Mouse (Mus musculus) adrenal gland, adult (tissue): ENCODE measurements around the gene 2300002M23Rik.

Experiments used
- DNase-seq, 2 experiments: peaks; one replicate each; pipeline ENCODE4 v3.0.0; 2022 to 2023; ENCODE audit warnings: low spot score in 1 of 2; ENCODE audit not compliant: inconsistent age in 2 of 2

The 2300002M23Rik gene

DNA sequence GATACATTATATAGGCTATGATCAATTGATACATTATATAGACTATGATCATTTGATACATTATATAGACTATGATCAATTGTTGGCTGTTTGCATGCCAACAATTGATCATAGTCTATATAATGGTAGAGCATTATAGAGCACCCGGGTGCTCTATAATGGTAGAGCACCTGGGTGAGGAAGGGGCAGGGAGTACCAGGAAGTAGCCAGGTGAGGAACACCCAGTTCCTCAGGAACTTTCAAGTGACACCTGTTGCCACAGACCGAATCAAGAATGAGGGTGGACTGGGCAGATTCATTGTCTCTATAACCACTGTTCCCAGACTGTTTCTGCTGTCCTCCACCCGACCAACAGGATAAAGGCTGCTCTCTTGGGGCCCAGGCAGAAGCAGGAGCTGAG is at the start of gene 2300002M23Rik:
Gene 2300002M23Rik, plus strand, starts transcription at position 301 of the 400 bp plus-strand sequence.
- DNase-seq, result no peak

DNA sequence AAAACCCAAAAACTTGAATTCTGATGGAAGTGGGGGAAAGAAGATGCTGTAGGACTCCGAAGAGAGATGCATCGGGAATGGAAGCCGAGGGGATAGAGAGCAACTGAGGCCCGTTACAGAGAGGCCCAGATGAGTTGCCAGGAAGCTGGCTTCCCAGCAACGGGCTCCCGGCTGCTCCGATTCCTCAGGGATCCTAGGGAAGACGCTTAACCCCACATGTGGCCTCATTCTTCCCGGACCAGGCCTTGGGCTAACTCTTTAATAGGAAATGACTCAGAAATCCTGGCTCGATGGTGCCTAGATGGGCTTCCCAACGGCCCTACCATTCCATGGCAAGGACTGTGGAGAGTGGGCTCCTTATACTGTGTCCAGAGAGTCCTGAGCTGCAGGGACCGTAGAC is 49.7 kb upstream of the 2300002M23Rik start:
- DNase-seq, result peak in 1 of 2 experiments; percentile 54

DNA sequence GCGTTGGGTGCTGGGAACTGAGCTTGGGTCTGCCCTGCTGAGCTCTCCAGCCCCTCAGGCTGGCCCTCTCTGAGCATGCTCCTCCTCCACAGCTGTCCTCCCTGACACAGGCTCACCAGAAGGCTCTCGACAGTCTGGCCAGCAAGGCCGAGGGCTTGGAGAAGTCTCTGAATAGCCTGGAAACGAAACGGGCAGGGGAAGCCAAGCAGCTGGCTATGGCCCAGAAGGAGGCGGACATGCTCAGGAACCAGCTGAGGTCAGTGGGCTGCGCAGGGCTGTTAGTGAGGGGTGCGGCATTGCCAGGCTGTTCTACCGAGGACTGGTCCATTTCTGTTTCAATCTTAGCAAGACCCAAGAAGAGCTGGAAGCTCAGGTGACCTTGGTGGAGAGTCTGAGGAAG is 42.9 kb upstream of the 2300002M23Rik start:
- DNase-seq, result no peak

DNA sequence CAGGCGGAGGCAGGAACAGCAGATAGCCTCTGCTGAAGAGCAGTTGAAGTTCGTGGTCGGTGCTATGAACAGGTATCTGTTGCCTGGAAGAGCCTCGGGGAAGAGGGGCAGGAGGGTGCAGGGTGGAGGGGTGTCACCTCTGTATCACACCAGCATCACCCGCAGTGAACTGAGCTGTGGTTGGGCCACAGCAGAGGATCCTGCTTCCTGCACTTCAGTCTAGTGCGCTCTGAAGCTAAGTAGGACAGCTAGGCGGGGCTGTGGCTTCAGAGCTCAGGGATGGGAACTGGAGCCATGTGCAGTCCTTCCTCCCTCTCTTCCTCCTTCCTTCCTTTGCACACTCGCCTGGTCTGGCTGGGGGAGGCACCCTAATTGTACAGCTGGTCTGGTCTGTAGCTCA is 40.6 kb upstream of the 2300002M23Rik start:
- DNase-seq, result no peak

DNA sequence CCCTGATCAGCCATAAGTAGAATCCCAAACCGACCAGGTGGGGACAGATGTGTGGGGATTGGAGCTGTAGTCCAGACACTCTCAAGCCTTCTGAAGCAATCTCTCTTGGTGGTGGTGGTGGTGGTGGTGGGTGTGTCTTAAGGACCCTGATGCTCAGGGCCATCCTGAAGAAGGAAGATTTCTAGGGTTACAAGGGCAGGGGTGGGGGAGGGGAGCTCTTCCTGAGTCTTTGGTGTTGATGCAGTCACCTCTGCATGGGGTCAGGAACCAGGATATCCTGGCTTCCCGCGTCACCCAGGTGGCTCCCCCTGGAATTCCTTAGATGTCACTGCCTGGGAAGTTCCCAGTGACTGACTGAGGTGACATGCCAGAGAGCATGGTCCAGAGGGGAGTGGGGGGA is 34.9 kb upstream of the 2300002M23Rik start:
- no peak for DNase-seq

DNA sequence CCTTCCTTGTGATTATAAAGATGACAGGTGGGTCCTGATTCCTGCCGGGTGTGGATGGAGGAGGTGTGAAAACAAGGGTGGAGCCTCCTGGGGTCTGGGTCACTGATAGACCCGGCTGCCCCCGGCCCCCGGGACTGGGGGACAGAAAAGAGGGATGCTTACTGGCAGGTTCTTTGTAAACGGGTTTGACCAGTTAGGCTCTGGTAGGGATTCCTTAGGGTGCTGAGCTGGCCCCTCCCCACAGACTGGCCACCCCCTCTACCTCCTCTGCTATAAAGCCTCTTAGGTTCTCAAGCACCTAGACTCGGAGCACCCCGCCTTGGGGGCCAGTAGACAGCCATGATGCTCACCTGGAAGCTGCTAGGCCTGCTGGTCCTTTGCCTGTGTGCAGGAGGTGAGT is 34.3 kb upstream of the 2300002M23Rik start, which contains the start of gene Psors1c2:
Gene Psors1c2, plus strand, starts transcription at position 301 of the 400 bp plus-strand sequence.
- DNase-seq, result no peak

DNA sequence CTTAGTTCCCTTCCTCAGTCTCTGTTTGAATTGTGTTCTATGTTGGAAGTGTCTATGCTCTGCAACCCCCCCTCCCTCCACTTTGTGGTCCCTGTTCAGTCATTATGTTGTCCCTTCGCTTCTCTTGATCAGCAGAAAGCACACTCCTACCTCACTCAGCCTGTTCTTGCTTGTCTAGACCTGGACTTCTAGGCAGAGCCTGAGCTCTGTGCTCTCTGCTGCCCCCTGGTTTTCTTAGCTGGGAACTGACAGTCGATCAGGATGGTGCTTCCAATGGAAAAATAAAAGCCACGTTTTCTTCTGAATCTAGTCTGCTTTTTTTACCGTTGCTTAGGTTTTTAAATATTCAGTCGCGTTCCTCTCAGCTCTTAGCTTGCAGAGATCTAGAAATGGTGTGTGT is 32.9 kb upstream of the 2300002M23Rik start:
- DNase-seq, result peak; percentile 70 to 90

DNA sequence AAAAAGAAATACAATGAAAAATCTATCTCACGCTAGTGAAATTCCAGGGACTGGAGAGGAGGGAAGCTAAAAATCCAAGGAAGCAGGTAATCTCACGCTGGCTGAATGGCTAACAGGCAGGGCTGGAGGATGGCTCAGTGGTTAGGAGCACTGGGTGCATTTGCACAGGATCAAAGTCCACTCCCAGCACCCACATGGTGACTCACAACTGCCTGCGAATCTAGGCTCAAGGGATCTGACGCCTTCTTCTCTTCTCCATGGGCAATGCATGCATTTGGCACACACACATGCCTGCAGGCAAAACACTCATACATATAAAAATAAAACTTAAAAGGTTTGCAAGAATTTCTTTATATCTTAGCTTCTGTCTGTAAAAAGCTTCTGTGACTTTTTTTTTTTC is 29.8 kb upstream of the 2300002M23Rik start:
- DNase-seq, result no peak

DNA sequence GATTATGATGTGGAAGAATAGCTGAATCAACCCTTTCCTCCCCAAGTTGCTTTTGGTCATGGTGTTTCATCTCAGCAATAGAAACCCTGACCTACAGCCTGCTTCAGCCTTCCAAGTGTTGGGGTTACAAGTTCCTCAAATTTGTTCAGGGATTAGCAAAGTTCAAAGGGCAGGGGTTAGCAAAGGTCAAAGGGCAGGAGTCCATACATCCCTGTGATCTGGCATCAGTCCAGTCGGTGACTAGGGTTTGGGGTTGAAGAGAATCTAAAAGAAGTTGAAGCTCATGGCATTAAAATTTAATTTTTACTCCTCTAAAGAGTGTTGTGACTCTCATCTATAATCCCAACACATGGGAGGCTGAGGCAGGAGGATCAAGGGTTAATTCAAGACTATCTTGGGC is 28.8 kb upstream of the 2300002M23Rik start:
- DNase-seq, result no peak

DNA sequence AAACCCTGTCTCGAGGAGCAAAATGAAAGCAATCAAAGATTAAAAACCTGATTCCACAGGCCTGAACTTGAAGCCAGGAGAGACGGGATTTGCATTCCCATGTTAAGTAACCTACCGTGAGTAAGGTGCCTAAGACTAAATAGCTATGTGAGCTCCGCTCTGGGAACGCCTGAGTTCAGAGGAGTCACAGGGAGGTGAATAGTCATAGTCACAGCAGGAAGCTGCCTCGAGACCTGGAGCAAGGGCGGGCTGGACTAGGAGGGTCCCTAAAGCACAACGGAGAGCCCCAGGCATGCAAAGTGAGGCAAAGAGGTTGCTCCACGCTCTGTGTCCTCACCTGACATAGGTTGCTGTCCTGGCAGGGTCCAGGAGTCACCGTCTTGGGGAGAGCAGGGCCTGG is 27.7 kb upstream of the 2300002M23Rik start:
- no peak for DNase-seq

DNA sequence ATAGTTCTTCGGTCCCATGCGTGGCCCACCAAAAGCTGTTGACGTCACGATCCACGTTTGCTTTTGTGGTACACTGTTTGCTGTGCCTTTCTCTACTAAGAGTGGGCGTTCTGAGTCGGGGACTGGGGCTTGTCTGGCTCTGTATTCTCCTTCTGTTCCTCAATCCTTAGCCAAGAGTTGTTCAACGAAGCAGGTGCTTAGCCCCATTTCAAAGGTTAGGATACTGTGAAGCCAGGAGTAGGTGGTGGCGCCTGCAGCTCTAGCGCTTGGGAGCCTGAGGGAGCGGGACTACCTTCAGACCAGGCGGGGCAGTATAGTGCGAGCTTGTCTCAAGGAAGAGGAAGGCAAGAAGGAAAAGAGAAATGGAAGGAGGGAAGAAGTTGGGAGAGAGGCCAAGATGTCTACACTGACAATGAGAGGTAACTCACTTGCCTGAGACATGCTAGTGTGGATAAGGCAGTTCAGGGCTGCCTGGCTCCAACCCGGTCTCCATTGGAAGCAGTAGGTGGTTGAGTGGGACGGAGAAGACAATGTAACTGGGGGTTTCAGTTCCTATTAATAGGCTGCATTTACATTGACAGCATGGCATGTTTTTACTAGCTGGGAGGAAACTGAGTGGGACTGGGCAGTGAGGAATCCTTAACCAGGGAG is 24.4 kb upstream of the 2300002M23Rik start:
- no peak for DNase-seq

DNA sequence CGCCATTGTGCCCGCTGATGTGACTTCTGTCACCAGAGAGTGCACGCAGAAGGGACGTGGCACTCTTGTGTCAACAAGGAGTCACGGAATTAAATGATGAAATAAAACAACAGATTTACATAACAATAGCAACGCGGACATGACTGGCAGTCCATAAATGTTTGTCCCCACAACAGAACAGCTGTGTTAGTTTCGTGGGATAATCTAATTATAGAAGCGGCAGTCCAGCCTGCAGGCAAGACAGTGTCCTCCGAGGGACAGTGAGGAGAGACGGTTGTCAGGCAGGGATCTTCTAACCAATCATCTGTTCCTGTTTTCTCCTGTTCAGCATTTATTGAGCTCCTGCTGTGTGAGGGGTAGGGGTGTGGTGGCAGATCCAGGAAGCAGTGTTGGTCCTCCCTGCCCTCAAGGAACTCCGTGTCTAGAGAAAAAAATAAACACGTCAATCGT is 23.8 kb upstream of the 2300002M23Rik start:
- DNase-seq, result no peak

DNA sequence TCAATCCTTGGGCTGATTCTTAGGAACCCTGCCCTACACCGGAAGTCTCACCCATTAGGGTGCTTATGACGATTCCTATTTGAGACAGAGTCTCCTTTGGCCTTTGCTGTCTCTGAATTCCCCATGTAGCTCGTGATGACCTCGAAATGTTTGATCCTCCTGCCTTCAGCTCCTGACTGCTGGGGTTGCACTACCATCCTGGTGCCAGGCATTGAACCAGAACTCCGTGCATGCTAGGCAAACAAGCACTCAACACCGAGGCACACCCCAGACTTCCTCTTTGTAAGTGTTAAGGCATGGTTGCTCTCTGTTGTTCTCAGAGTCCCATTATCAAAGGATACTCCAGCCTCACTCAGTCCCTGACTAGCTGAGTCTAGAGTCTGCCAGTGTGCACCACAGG is 23.2 kb upstream of the 2300002M23Rik start:
- no peak for DNase-seq

DNA sequence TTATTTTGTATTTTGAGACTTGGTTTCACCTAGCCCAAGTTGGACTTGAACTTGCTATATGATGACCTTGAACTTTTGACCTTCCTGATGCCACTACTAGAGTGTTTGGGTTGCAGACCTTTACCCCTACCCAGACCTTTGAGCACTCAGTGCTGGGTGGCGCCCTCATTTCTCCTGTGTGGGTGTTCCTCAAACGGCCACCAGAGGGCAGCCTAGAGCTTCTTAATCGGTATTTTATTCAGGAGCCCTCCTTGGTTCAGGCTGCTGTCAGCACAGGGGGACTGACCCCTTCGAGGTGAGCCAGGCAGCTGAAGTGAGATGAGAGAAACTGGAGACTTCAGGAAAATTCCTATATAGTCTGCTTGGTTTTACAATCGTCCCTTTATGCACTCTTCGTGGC is 22.6 kb upstream of the 2300002M23Rik start:
- DNase-seq, result peak; percentile 38 to 83

DNA sequence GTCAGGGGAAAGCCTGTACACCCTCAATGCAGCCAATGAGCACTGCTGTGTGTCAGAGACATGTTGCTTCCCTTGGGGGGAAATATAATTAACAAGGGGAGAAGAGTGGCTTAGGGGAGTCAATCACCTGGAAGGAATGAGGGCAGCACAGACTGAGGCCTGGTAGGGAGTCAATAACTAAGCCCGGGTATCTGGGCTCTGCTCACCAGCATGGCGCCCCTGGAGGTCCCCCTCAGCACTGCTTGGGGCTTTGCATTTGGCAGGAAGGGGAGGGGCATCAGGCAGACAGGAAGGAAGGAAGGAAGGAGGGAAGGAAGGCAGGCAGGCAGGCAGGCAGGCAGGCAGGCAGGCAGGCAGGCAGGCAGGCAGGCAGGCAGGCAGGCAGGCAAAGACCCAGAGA is 19.8 kb upstream of the 2300002M23Rik start:
- DNase-seq, result no peak

DNA sequence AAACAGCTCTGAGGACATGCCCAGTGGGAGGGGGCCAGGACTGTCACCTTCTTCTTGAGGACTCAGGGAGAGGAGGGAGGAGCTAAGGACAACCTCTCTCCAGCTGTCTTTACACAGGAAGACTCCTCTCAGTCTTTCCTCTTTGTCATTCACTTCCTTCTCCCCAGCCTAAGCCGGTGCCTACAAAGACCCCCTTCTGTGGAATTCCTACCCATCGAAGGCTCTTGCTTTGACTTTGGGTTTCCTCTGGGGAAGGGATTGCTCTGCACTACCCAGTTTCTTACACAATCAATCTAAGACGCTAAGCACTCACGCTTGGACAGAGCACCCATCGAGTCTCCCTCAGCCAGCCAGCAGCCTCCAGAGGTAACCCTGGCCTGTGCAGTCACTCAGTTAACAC is 18.6 kb upstream of the 2300002M23Rik start:
- no peak for DNase-seq

DNA sequence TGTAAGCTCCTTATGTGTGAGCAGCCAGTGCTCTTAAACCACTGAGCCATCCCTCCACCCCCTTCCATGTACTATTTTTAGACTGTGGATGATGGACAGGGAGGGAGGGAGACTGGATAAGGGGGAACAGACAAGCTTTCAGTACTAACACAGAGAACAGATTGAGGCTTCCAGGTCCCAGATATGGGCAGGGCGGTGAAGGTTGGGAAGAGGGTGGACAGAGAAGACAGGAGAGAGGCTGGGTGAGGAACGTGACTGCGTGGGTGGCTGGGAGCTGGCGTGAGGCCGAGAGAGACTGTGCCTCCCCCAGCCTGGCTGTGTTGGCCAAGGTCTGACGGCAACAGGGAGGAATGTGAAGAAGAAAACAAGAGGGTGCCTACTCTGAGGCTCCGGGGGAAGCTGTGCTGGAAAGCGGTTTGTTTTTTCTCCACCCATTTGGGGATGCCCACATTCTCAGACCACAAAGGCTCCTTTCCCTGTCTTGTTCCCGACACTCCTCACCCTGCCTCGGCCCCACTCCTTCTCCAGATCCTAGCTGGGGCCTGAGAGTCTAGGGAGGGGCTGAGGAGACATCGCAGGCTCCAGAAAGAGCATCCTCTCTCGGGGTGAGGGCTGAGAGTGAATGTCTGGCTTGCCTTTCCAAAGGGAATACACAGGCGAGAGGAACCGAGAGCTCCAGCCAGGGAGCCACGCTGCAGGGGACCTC is 17.7 kb upstream of the 2300002M23Rik start:
- DNase-seq, result peak; percentile 85 to 94

DNA sequence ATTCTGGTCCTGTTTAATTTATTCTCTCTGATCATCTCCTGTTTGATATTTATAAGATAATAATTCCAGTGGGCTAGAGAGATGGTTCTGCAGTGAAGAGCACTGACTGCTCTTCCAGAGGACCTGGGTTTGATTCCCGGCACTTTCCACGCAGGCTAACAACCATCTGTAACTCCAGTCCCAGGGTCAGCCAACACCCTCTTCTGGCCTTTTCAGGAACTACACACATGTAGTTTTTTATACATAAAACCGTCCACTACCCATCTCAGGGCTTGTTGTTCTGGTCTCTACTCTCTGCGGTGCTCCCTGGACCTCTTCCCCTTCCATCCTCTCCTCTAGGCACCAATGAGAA is 17.1 kb upstream of the 2300002M23Rik start:
- DNase-seq, result no peak

DNA sequence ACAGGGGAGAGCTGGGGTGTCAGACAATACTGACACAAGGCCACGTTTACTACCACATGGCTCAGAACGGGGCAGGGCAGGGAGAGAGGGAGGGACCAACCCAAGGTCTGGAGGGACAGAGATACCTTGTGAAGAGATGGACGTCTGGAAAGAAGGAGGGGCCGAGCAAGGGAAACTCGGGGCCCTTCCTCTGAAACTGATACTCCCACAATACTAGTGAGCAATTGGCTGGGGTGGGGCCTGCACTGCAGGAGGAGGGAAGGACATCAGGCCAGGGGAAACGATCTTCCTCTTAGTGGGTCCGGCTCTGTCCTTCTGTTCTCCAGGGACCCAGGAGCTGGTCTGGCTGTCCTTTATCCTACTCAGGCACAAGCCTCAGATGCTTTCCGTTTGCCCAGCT is 16.4 kb upstream of the 2300002M23Rik start:
- DNase-seq, result peak in 1 of 2 experiments; percentile 58

DNA sequence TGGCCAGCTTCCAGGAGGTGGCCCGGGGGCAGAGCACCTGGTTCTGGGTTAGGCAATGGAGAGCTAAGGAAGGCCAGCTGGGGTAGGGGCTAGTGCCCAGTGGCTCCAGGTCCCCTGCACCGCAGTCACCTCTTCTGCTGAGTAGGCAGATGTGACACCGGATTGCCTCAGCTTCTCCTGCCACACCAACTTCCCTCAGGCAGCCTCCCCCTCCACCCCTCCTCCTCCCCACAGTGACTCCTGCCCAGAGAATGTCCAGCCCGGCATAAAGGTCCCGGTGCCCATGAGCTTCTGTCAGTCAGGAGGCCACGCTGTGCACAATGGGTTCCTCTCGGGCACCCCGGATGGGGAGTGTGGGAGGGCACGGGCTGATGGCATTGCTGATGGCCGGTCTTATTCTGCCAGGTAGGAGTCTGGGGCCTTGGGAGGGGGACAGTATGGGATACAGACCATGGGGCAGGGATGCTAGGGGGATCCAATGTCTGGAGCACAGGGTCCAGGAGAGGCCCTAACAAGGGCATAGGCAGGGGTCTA is 15.3 kb upstream of the 2300002M23Rik start, which contains the start of gene Cdsn:
Gene Cdsn, plus strand, starts transcription at position 248 of the 534 bp plus-strand sequence.
- peak; percentile 39 to 69 for DNase-seq

DNA sequence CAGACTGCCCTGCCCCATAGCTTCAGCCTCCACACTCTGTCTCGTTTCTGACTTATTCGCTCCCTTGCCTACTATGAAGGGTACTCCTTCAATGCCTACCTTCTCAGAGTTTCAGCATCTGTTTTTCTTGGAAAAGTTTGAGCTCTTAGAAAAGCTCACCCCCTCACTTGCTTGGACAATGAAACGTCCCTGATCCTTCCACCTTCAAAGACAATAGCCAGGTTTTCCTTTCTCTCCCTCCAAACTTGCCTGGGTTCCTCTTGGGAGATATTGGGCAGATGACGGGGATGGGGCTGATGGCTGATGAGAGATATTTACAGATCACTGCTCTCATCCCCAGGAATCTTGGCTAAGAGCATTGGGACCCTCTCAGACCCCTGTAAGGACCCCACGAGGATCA is 12.9 kb upstream of the 2300002M23Rik start:
- DNase-seq, result no peak

DNA sequence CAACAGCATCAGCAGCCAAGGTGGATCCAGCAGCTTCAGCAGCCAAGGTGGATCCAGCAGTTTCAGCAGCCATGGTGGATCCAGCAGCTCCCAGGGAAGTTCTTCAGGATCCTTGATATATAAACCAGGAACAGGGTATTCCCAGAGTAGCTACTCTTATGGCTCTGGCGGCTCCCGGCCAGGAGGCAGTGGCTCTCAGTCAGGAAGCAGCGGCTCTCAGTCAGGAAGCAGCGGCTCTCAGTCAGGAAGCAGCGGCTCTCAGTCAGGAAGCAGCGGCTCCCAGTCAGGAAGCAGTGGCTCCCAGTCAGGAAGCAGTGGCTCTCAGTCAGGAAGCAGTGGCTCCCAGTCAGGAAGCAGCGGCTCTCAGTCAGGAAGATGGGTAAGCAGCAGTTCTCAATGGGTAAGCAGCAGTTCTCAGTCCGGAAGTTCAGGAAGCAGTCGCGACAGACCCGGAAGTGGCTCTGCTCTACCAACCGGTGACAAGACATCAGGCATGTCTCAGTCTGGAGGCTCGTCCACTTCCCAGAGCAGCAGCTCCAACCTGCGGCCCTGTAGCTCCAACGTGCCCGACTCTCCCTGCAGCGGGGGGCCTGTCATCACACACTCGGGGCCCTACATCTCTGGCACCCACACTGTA is 12.4 kb upstream of the 2300002M23Rik start:
- no peak for DNase-seq
